Mouse (Mus musculus) erythroblast, adult 5-6 weeks (primary cell): Measurements from ENCODE around the gene Galnt7. TPM values are rescaled to one million over a fixed set of nuclear protein-coding genes. Genes with fewer than 3 reads are reported as not detected.

Experiments
- total RNA-seq, 2 experiments: library from RNA; stranded (forward) in 1 of 2; stranded (reverse) in 1 of 2; fragments of 150-400 nt in 1 of 2; fragments of 200-764, 138-1000 nt in 1 of 2; gene quantifications; 2 replicates each; pipeline versions ENCODE4 v1.2.3 to v1.2.4; 2015 to 2017; ENCODE audit warnings: low replicate concordance in 2 of 2

Galnt7 gene
- total RNA-seq, 2 experiments from 2014 or later = 2.2 to 3.3 TPM

Other genes starting within 250 kb of the Galnt7 start
- gene Scrg1, start 197.1 kb downstream of the Galnt7 start, total RNA-seq (2015; ENCODE audit: low replicate concordance) = 2.5 TPM in 1 of 2 replicates, not detected in the other
- gene Scrg1, start 197.1 kb downstream of the Galnt7 start, total RNA-seq (2017; ENCODE audit: low replicate concordance) = 2.2 and 4.2 TPM in 2 replicates
- gene Sap30, start 165.2 kb downstream of the Galnt7 start, total RNA-seq (2015; ENCODE audit: low replicate concordance) = 13.8 and 19.9 TPM in 2 replicates
- gene Sap30, start 165.2 kb downstream of the Galnt7 start, total RNA-seq (2017; ENCODE audit: low replicate concordance) = 13.5 and 35.7 TPM in 2 replicates
- 217 and 220 TPM in 2 replicates for gene Hmgb2, start 141.1 kb downstream of the Galnt7 start, total RNA-seq (2015; ENCODE audit: low replicate concordance)
- 219 and 371 TPM in 2 replicates for gene Hmgb2, start 141.1 kb downstream of the Galnt7 start, total RNA-seq (2017; ENCODE audit: low replicate concordance)